Comparison of ENCODE assay signal across 22 mouse cellular contexts in the genomic region with DNA sequence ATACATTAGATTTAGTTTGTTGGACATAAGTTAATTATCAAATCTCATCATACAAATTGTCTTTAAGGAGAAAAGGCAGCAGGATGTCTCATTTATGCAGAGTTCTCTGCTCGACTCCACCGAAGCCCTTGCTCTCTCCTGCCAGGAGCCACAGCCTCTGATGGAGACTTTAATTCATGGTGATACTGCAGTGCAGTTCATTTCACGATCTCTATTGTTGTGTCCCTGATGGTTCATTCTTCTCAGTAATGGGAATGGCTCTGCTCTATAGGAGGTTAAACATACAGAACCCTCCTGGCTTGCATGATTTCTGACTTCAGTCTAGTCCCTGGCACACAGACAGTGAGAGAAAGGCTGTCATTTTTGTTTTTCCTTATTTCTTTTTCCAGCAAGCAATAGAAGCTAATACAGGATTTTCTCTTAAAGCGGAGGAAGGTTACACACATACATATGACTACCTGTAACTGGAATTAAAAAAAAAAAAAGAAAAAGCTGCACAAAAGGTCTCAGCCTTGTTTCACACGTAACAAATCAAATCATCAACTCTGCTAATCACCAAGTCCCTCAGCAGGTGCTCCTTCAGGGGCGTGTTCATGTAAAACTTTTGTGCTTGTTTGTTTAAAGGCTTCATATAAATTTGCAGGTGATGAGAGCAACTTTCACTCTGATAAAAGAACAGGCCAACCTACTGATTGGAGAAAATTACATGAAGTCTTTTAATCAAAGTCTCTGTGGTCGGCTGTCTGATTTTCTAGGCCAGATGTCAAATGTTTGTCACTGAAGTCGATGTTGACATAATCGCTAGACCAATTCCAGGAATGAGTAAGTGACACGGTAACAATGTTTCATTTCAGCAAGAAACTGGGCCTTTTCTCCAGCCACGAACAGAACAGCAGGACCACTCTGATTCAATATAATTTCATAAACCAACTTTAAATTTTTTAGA.
DNase-seq lines count a peak whose midpoint lies in the region; ATAC-seq and TF ChIP-seq lines count a peak whose summit lies in the region.
"Had no signal": no experiment of that assay in that cellular context is flagged by ENCODE, and none has a peak within 500 bp of the region (broad histone marks: within the 10 kb centered on the region; RNA-seq: fewer than 3 reads in every experiment).

No protein-coding gene starts in this region.

- no peak overlapping the region for H3K4me3 ChIP-seq in midbrain, embryonic 13.5 days (replicated peaks)
- no peak overlapping the region for H3K4me3 ChIP-seq in midbrain, embryonic 15.5 days
- H3K4me3 ChIP-seq in midbrain, postnatal 0 days (ENCODE audit: low read depth, low read length), result no peak overlapping the region
- H3K4me3 ChIP-seq: gastrocnemius, adult 2 months; left cerebral cortex, adult 2 months had no signal

- peak overlapping the region; percentile 10; the same call in 1 of the 2 replicates for H3K27ac ChIP-seq in midbrain, embryonic 13.5 days
- H3K27ac ChIP-seq in midbrain, embryonic 15.5 days, result no peak overlapping the region
- H3K27ac ChIP-seq in midbrain, postnatal 0 days (ENCODE audit: low read depth, low read length), result no peak overlapping the region
- H3K27ac ChIP-seq: gastrocnemius, adult 2 months; left cerebral cortex, adult 2 months; liver, embryonic 14.5 days had no signal

- intact Hi-C loops in heart, postnatal 10 days (cut with DNase I), result no loop called here

- no peaks in the 10 kb centered on the region for H3K36me3 ChIP-seq in midbrain, embryonic 13.5 days
- no peaks in the 10 kb centered on the region for H3K36me3 ChIP-seq in midbrain, embryonic 15.5 days (replicated peaks)
- no peaks in the 10 kb centered on the region for H3K36me3 ChIP-seq in midbrain, postnatal 0 days (ENCODE audit: insufficient read depth, low read length)

- no peaks in the 10 kb centered on the region for H3K9me3 ChIP-seq in midbrain, embryonic 13.5 days
- no peaks in the 10 kb centered on the region for H3K9me3 ChIP-seq in midbrain, embryonic 15.5 days
- no peaks in the 10 kb centered on the region for H3K9me3 ChIP-seq in midbrain, postnatal 0 days (ENCODE audit: low read length)

- ATAC-seq in midbrain, embryonic 13.5 days, result peak; percentile 50
- ATAC-seq in midbrain, embryonic 15.5 days (replicated peaks), result no peak
- no peak for ATAC-seq in midbrain, postnatal 0 days (ENCODE audit: low FRiP score)
- ATAC-seq: inflammation-experienced regulatory T-cells, adult 6 months had no signal

- TF ChIP-seq CTCF in brain, embryonic 14.5 days (IDR thresholded peaks at IDR 0.05; ENCODE audit: borderline replicate concordance, extremely low read depth, insufficient read depth, insufficient read length), result no peak
- no peak for TF ChIP-seq CTCF in midbrain, postnatal 0 days (IDR thresholded peaks at IDR 0.05)

- DNase-seq in heart, postnatal 10 days, result peak; percentile 1 to 3
- no peak for DNase-seq in heart, adult 11 months
- peak; percentile 45 for DNase-seq in brain, embryonic 14.5 days (ENCODE audit: low read depth)
- DNase-seq in midbrain, postnatal 0 days (ENCODE audit: low spot score), result peak; percentile 3
- no peak for DNase-seq in testis, postnatal 14 days (ENCODE audit: low spot score)
- no peak for DNase-seq in MN1 (ENCODE audit: low spot score)
- DNase-seq: adrenal gland, adult 2 months; cerebellum, adult 8-10 months; gastrocnemius, adult 2 months; heart, postnatal 14 days; kidney, adult 8-10 months; kidney, postnatal 25 days; lung, postnatal 10 days; right cerebral cortex, adult 18-20 months; thymus, postnatal 36 days had no signal

- 46% methylated on average over 11 of the region's 11 CpGs for WGBS in midbrain, embryonic 13.5 days
- 39% methylated on average over 11 of the region's 11 CpGs for WGBS in midbrain, embryonic 15.5 days
- 37% methylated on average over 11 of the region's 11 CpGs for WGBS in midbrain, postnatal 0 days

- H3K4me2 ChIP-seq in midbrain, embryonic 13.5 days (replicated peaks), result no peak overlapping the region
- H3K4me2 ChIP-seq in midbrain, embryonic 15.5 days, result no peak overlapping the region
- no peak overlapping the region for H3K4me2 ChIP-seq in midbrain, postnatal 0 days (ENCODE audit: low read depth, low read length, poor library complexity, severe bottlenecking)
- H3K4me2 ChIP-seq: heart, embryonic 11.5 days had no signal

- H3K27me3 ChIP-seq in midbrain, embryonic 13.5 days, result no peaks in the 10 kb centered on the region
- no peaks in the 10 kb centered on the region for H3K27me3 ChIP-seq in midbrain, embryonic 15.5 days (replicated peaks)
- H3K27me3 ChIP-seq in midbrain, postnatal 0 days (ENCODE audit: insufficient read depth, low read length), result no peaks in the 10 kb centered on the region
- H3K27me3 ChIP-seq: CH12.LX had no signal

- no peak for TF ChIP-seq POLR2A in brain, embryonic 14.5 days (IDR thresholded peaks at IDR 0.05; ENCODE audit: borderline replicate concordance, extremely low read depth, insufficient read depth, insufficient read length, poor library complexity, severe bottlenecking)

- H3K9ac ChIP-seq in midbrain, embryonic 13.5 days (replicated peaks), result no peak overlapping the region
- H3K9ac ChIP-seq in midbrain, embryonic 15.5 days, result no peak overlapping the region
- H3K9ac ChIP-seq in midbrain, postnatal 0 days (replicated peaks; ENCODE audit: low read length, poor library complexity, severe bottlenecking), result no peak overlapping the region
- H3K9ac ChIP-seq: liver, embryonic 14.5 days had no signal

- H3K4me1 ChIP-seq in midbrain, embryonic 13.5 days (replicated peaks), result peaks cover 5% of the 10 kb centered on the region; the same call in 1 of the 2 replicates
- peaks cover 7% of the 10 kb centered on the region; the same call in 1 of the 2 replicates for H3K4me1 ChIP-seq in midbrain, embryonic 15.5 days
- no peaks in the 10 kb centered on the region for H3K4me1 ChIP-seq in midbrain, postnatal 0 days (ENCODE audit: insufficient read depth, low read length)

Comparison
In these comparisons a context has a peak if more than half of its experiments do, and no peak if none do; other contexts are left out.
1. DNase-seq: peak in heart, postnatal 10 days (2 of 2), brain, embryonic 14.5 days (single experiment) and midbrain, postnatal 0 days (single experiment); none in heart, adult 11 months (single experiment), testis, postnatal 14 days (single experiment) and MN1 (single experiment).